Mouse (Mus musculus): ENCODE measurements at regions not wholly inside any gene's neighbourhood (a gene's known extent, or its start where the extent isn't known, plus 50 kb on each side); places are given as distances from the start of the nearest gene placed in this dataset.
A peak's percentile ranks its signal among the peaks of the same experiment; 100 is the strongest.

- no peak for DNase-seq
Observed at GRCm38 (mm10) chr1:118741286-118741685, 113.5 kb downstream of the Tfcp2l1 start.

- DNase-seq = no peak
Observed at GRCm38 (mm10) chr1:118748196-118748595, 120.5 kb downstream of the Tfcp2l1 start.

- DNase-seq = no peak
Observed at GRCm38 (mm10) chr1:118752869-118753268, 125.1 kb downstream of the Tfcp2l1 start.

GRCm38 (mm10) chr1:118756171-118756865 is 128.6 kb downstream of the Tfcp2l1 start:
- no peak for DNase-seq

GRCm38 (mm10) chr1:118757340-118758030 is 129.7 kb downstream of the Tfcp2l1 start:
- DNase-seq = no peak

GRCm38 (mm10) chr1:118758031-118758400 is 130.3 kb downstream of the Tfcp2l1 start:
- DNase-seq = peak; percentile 10

GRCm38 (mm10) chr1:118759141-118759932 is 131.6 kb downstream of the Tfcp2l1 start:
- peak; percentile 79 for DNase-seq

- DNase-seq = no peak
Observed at GRCm38 (mm10) chr1:118765525-118765924, 137.8 kb downstream of the Tfcp2l1 start.

GRCm38 (mm10) chr1:118768831-118769230 is 141.1 kb downstream of the Tfcp2l1 start:
- DNase-seq = no peak

- DNase-seq = peak; percentile 75
Observed at GRCm38 (mm10) chr1:118772261-118772660, 144.5 kb downstream of the Tfcp2l1 start.

- DNase-seq = no peak
Observed at GRCm38 (mm10) chr1:118776594-118777441, 149.1 kb downstream of the Tfcp2l1 start.

Measured in adrenal gland, postnatal 25 days (tissue).